Mouse (Mus musculus) erythroid progenitor cell, adult 5-6 weeks (primary cell): ENCODE data around the gene Rybp. TPM values are rescaled to one million over a fixed set of nuclear protein-coding genes. Genes with fewer than 3 reads are reported as not detected.

Source experiments
- ATAC-seq: replicated peaks from 2 replicates; pipeline ENCODE4 v1.8.0; 2016; ENCODE audit warnings: moderate number of reproducible peaks, mild to moderate bottlenecking, moderate TSS enrichment, inconsistent platforms; ENCODE audit not compliant: poor library complexity, low FRiP score, severe bottlenecking
- total RNA-seq, 2 experiments: library from RNA; stranded (forward) in 1 of 2; stranded (reverse) in 1 of 2; fragments of 150-400 nt in 1 of 2; fragments of 186-747, 209-891 nt in 1 of 2; gene quantifications; 2 replicates each; pipeline versions ENCODE4 v1.2.3 to v1.2.4; 2015 to 2017; ENCODE audit warnings: low replicate concordance in 2 of 2

The Rybp gene
- total RNA-seq, 2 experiments from 2014 or later, result 7.1 to 12.2 TPM

GRCm38 (mm10) chr6:100195091-100195490, 92.2 kb downstream of the Rybp start:
- no peak for ATAC-seq

DNA sequence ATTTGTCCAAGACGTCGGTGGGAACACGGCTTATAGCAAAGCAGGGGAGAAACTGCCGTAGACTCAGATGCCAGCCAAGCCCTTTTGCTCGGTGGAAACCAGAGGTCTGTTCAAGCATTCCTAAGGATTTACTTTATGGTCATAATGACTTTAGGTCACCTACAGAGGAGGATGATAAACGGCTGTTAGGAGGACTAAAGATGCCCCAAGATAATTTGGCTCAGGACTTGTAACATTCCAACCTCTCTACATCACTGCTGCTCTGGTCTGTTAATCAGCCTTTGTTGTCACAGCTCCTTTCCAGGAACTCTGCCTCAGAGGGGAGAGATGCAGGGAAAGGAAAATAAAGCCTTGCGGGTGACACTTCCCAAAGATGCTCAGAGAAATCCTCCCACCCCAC, 93.5 kb downstream of the Rybp start:
- no peak for ATAC-seq

DNA sequence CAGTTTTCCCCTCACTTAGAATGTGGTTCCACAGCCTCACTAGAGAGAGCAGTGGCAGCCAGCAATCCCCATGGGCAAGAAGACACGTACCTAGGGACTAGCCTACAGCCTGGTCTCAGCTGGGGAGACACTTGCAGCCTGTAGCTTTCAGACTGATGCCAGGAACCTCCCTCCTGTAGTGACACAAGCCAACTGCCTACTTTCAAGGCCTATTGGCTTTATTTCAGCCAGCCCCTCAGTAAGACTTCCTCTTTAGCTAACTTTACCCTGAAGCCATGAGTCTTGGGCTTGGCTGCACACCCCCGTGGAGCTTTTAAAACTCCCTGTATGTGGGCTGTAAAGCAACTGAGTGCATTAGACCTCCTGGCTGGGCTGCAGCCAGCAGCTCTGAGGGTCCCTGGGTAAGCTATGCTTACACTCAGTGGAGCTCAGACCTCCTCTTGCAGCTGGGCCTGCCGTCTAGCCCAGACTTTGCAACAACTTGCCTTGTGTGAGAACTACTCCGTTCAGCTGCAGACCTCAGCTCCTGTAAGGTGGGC, 94.5 kb downstream of the Rybp start:
- no peak for ATAC-seq

GRCm38 (mm10) chr6:100190803-100191559, 96.3 kb downstream of the Rybp start:
- ATAC-seq, result no peak

DNA sequence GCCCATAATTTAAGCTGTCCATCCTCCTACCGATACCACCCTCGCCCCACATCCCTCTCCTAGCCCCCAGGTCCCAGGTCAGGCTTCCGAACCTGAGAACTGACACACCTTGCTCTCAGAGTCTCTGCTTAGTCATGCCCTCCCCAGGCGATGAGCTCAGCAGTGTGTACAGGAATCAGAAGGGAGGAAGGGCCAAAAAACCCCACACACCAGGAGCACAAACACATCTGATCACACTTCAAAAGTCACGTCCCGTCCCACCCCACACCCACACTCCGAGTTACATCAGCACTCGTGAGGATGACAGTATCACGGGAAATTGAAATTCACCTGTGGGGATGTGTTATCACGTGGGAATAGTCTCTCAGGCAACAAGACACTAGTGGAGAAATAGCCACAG, 97.0 kb downstream of the Rybp start:
- no peak for ATAC-seq

GRCm38 (mm10) chr6:100188883-100189743, 98.2 kb downstream of the Rybp start:
- 0 out of 2 replicates have a peak, but pooled peaks have one; percentile 36 for ATAC-seq

DNA sequence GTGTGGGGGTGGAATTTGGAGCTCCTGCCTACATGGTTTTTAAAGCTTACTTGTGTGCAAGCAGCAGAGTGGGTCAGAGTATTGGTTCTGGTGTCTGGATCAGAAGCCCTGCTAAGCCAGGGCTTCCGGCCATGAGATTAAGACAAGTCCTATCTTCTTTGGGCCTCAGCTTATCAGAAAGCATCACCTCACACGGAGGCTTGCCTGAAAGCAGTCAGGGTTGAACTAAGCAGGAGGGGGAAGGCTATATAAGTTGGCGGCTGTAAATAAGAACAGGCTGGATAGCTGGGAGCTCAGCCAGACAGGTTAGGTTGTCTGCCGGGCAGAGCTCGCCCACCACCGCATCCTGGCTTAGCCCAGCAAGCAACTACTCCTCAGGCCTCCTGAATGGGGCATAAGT, 99.5 kb downstream of the Rybp start:
- ATAC-seq, result no peak

GRCm38 (mm10) chr6:100186789-100187188, 100.5 kb downstream of the Rybp start:
- no peak for ATAC-seq

- no peak for ATAC-seq
Observed at GRCm38 (mm10) chr6:100185524-100185923, 101.8 kb downstream of the Rybp start.

DNA sequence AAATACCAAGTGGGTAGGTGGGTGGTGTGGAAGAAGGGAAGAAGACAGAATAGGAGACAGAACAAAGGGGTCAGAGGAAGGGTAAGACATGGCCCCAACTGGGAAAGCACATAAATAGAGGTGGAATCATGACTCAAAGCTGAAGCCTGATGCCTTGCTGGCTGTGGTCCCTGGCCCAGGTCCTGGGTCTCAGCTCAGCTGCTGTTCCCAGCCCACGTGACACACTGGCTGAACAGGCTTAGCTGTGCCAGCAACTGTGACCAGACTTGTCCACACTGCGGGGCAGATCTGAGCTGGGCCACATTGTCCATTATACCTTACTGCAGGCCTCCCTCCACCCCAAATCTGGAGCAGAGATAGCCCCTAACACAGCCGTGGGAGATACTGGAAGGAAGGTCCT, 103.9 kb downstream of the Rybp start:
- no peak for ATAC-seq

DNA sequence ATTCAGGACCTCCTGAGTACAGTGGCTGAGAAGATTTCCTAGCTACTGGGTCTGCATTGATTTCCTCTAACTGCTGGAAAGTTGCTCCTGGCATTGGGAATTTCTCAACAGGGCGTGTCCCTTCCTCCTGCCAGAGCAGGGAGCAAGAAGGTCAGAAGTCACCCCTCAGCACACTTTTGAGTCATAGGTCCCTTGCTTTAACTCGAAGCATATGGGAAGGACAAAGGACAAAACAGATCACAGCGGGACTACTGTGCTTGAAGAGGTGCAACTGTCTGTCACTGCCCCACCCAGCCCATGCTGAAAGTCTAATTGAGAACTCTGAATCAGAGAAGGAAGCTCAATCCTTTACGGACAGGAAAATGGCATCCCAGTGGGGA, 106.4 kb downstream of the Rybp start:
- ATAC-seq, result no peak

DNA sequence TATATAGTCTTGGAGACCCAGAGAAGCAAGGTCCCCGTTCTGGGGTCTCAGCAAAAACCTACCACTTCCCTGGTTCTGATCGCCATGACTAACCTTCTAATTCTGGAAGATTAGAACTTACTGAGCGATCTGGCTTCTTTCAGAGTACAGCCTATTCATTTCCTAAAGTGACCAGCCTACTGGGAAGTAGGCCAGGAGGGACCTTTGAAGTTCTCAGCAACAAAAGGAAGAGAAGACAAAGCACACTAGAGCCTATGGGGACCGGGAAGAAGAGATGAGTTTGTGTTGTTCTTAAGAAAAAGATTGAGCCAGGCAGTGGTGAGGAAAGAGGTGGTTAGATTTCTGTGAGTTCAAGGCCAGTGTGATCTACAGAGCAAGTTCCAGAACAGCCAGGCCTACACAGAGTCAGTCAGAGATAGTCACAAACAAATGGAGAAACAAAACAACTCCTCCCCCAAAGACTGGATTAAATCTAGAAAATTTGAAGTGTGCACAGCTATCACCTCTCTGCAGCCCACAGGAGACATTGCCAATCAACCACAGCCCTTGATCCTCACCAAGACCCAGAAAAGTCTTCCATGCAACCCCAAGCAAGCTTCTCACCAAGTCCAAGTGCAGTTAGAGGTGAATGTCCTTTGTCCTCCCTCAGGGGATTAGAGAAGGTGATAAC, 106.9 kb downstream of the Rybp start:
- ATAC-seq, result no peak

- peak; percentile 56; the same call in 1 of the 2 replicates for ATAC-seq
Observed at GRCm38 (mm10) chr6:100178830-100179229, 108.5 kb downstream of the Rybp start.
